Mouse (Mus musculus) adrenal gland, postnatal 14 days (tissue): ENCODE results near the gene Mlph. TPM values are rescaled to one million over a fixed set of nuclear protein-coding genes. Genes with fewer than 3 reads are reported as not detected.

Source experiments
- DNase-seq: peaks from one replicate; pipeline ENCODE4 v3.0.0; 2021; ENCODE audit warnings: mixed read lengths
- total RNA-seq: library from RNA; stranded (reverse); gene quantifications from 2 replicates; pipeline ENCODE4 v1.2.3, GENCODE M21; 2021

Mlph gene
- total RNA-seq, 1 experiment from 2014 or later: 1.6 TPM

GRCm38 (mm10) chr1:90909161-90909560 is 5.7 kb upstream of the Mlph start:
- peak; percentile 39 for DNase-seq

GRCm38 (mm10) chr1:90909631-90910152 is 5.2 kb upstream of the Mlph start:
- peak; percentile 82 for DNase-seq

GRCm38 (mm10) chr1:90913231-90913630 is 1.7 kb upstream of the Mlph start:
- no peak for DNase-seq

- DNase-seq: no peak
Observed at GRCm38 (mm10) chr1:90917509-90917908, 2.6 kb downstream of the Mlph start.

GRCm38 (mm10) chr1:90921687-90922086 is 6.8 kb downstream of the Mlph start:
- DNase-seq: no peak

GRCm38 (mm10) chr1:90926030-90926429 is 11.1 kb downstream of the Mlph start:
- DNase-seq: no peak

GRCm38 (mm10) chr1:90927308-90927707 is 12.4 kb downstream of the Mlph start:
- no peak for DNase-seq

- DNase-seq: no peak
Observed at GRCm38 (mm10) chr1:90927929-90928574, 13.2 kb downstream of the Mlph start.

GRCm38 (mm10) chr1:90928575-90928934 is 13.7 kb downstream of the Mlph start:
- peak; percentile 92 for DNase-seq

- DNase-seq: no peak
Observed at GRCm38 (mm10) chr1:90933001-90933400, 18.1 kb downstream of the Mlph start.

- DNase-seq: no peak
Observed at GRCm38 (mm10) chr1:90936990-90937389, 22.1 kb downstream of the Mlph start.

- DNase-seq: peak; percentile 16
Observed at GRCm38 (mm10) chr1:90939980-90940379, 25.1 kb downstream of the Mlph start.

GRCm38 (mm10) chr1:90945171-90945570 is 30.3 kb downstream of the Mlph start:
- DNase-seq: no peak

- DNase-seq: no peak
Observed at GRCm38 (mm10) chr1:90947252-90947651, 32.4 kb downstream of the Mlph start.

- no peak for DNase-seq
Observed at GRCm38 (mm10) chr1:90949309-90949708, 34.4 kb downstream of the Mlph start.

GRCm38 (mm10) chr1:90951670-90952069 is 36.8 kb downstream of the Mlph start:
- no peak for DNase-seq

GRCm38 (mm10) chr1:90952808-90953207 is 37.9 kb downstream of the Mlph start, which contains the start of gene Prlh:
Gene Prlh (plus strand): TSS chr1:90953108.
- DNase-seq: no peak

- no peak for DNase-seq
Observed at GRCm38 (mm10) chr1:90953688-90954087, 38.8 kb downstream of the Mlph start.

GRCm38 (mm10) chr1:90956245-90957096 is 41.6 kb downstream of the Mlph start:
- peak; percentile 72 for DNase-seq

GRCm38 (mm10) chr1:90962526-90962925 is 47.6 kb downstream of the Mlph start:
- DNase-seq: no peak

- no peak for DNase-seq
Observed at GRCm38 (mm10) chr1:90962994-90963393, 48.1 kb downstream of the Mlph start.

GRCm38 (mm10) chr1:90967583-90967982 is 52.7 kb downstream of the Mlph start:
- DNase-seq: peak; percentile 89

- DNase-seq: no peak
Observed at GRCm38 (mm10) chr1:90968649-90969048, 53.8 kb downstream of the Mlph start.
